Mouse (Mus musculus): ENCODE data around the gene Smarcd1. TPM values are rescaled to one million over a fixed set of nuclear protein-coding genes. Genes with fewer than 3 reads are reported as not detected.

Gene Smarcd1
- polyA plus RNA-seq, 1 experiment from 2014 or later: 7.1 TPM

- WGBS (ENCODE audit: insufficient replicate concordance): 62% methylated on average over 7 of the region's 7 CpGs
- no peak for ATAC-seq (ENCODE audit: low read depth)
- Histone ChIP-seq H3K4me2 (no peak overlapping the region), H3K4me3 (replicated peaks) (no peak overlapping the region), H3K27ac (peak overlapping the region; percentile 31; the same call in 1 of the 2 replicates), H3K27me3 (no peaks in the 10 kb centered on the region), H3K9ac (no peak overlapping the region), H3K4me1 (replicated peaks) (peaks cover 43% of the 10 kb centered on the region), H3K9me3 (replicated peaks) (no peaks in the 10 kb centered on the region), H3K36me3 (peaks cover 44% of the 10 kb centered on the region)
- no peak for DNase-seq
Measured at GRCm38 (mm10) chr15:99704881-99705280, 3.0 kb downstream of the Smarcd1 start.

- H3K27me3 ChIP-seq: no peaks in the 10 kb centered on the region
- H3K4me1 ChIP-seq (replicated peaks): peaks cover 42% of the 10 kb centered on the region
- peaks cover 49% of the 10 kb centered on the region for H3K36me3 ChIP-seq
- H3K9ac ChIP-seq: no peak within 1 kb of the TSS
- DNase-seq: no peak
- H3K4me3 ChIP-seq (replicated peaks): no peak within 1 kb of the TSS
- no peaks in the 10 kb centered on the region for H3K9me3 ChIP-seq (replicated peaks)
- peak within 1 kb of the TSS; percentile 31; the same call in 1 of the 2 replicates for H3K27ac ChIP-seq
- WGBS (ENCODE audit: insufficient replicate concordance): 59% methylated on average over 11 of the region's 11 CpGs
- 0 out of 2 replicates have a peak within 1 kb of the TSS, but pooled peaks have one; percentile 12 for H3K4me2 ChIP-seq
- ATAC-seq (ENCODE audit: low read depth): no peak
Measured at GRCm38 (mm10) chr15:99705440-99706048, 3.6 kb downstream of the Smarcd1 start, which contains the start of gene Gm17349. Gene Gm17349 (minus strand): TSS chr15:99705490.

GRCm38 (mm10) chr15:99708176-99708575, 6.2 kb downstream of the Smarcd1 start:
- 91% methylated on average over 13 of the region's 13 CpGs for WGBS (ENCODE audit: insufficient replicate concordance)
- Histone ChIP-seq H3K9ac (no peak overlapping the region), H3K27ac (no peak overlapping the region), H3K27me3 (no peaks in the 10 kb centered on the region), H3K9me3 (replicated peaks) (no peaks in the 10 kb centered on the region), H3K36me3 (peaks cover 76% of the 10 kb centered on the region), H3K4me2 (no peak overlapping the region), H3K4me1 (replicated peaks) (peaks cover 36% of the 10 kb centered on the region), H3K4me3 (replicated peaks) (no peak overlapping the region)
- DNase-seq (no peak), ATAC-seq (ENCODE audit: low read depth) (no peak)

- Histone ChIP-seq H3K27me3 (no peaks in the 10 kb centered on the region), H3K36me3 (peaks cover 78% of the 10 kb centered on the region), H3K4me1 (replicated peaks) (peaks cover 26% of the 10 kb centered on the region), H3K4me2 (no peak overlapping the region), H3K27ac (no peak overlapping the region), H3K9me3 (replicated peaks) (no peaks in the 10 kb centered on the region), H3K4me3 (replicated peaks) (no peak overlapping the region), H3K9ac (no peak overlapping the region)
- DNase-seq (no peak), ATAC-seq (ENCODE audit: low read depth) (no peak)
- WGBS (ENCODE audit: insufficient replicate concordance): 76% methylated on average over 10 of the region's 10 CpGs
Measured at GRCm38 (mm10) chr15:99710221-99711190, 8.6 kb downstream of the Smarcd1 start.

GRCm38 (mm10) chr15:99711491-99711890, 9.6 kb downstream of the Smarcd1 start:
- DNase-seq (no peak), ATAC-seq (ENCODE audit: low read depth) (no peak)
- Histone ChIP-seq H3K27me3 (no peaks in the 10 kb centered on the region), H3K4me1 (replicated peaks) (peaks cover 36% of the 10 kb centered on the region), H3K9ac (no peak overlapping the region), H3K36me3 (peaks cover 74% of the 10 kb centered on the region), H3K4me3 (replicated peaks) (no peak overlapping the region), H3K4me2 (no peak overlapping the region), H3K27ac (no peak overlapping the region), H3K9me3 (replicated peaks) (no peaks in the 10 kb centered on the region)
- WGBS (ENCODE audit: insufficient replicate concordance): 57% methylated on average over 3 of the region's 3 CpGs

- peaks cover 43% of the 10 kb centered on the region for H3K4me1 ChIP-seq (replicated peaks)
- H3K4me3 ChIP-seq (replicated peaks): no peak overlapping the region
- H3K36me3 ChIP-seq: peaks cover 61% of the 10 kb centered on the region
- H3K27ac ChIP-seq: 0 out of 2 replicates have a peak overlapping the region, but pooled peaks have one; percentile 1
- no peaks in the 10 kb centered on the region for H3K9me3 ChIP-seq (replicated peaks)
- no peak for ATAC-seq (ENCODE audit: low read depth)
- H3K4me2 ChIP-seq: no peak overlapping the region
- WGBS (ENCODE audit: insufficient replicate concordance): 74% methylated on average over 13 of the region's 13 CpGs
- no peak overlapping the region for H3K9ac ChIP-seq
- DNase-seq: no peak
- no peaks in the 10 kb centered on the region for H3K27me3 ChIP-seq
Measured at GRCm38 (mm10) chr15:99712666-99713559, 11.0 kb downstream of the Smarcd1 start.

- H3K36me3 ChIP-seq: peaks cover 55% of the 10 kb centered on the region
- DNase-seq: no peak
- H3K9ac ChIP-seq: no peak overlapping the region
- no peak overlapping the region for H3K4me2 ChIP-seq
- no peak overlapping the region for H3K27ac ChIP-seq
- no peak for ATAC-seq (ENCODE audit: low read depth)
- no peaks in the 10 kb centered on the region for H3K9me3 ChIP-seq (replicated peaks)
- H3K4me3 ChIP-seq (replicated peaks): no peak overlapping the region
- WGBS (ENCODE audit: insufficient replicate concordance): 91% methylated on average over 3 of the region's 3 CpGs
- peaks cover 43% of the 10 kb centered on the region for H3K4me1 ChIP-seq (replicated peaks)
- H3K27me3 ChIP-seq: no peaks in the 10 kb centered on the region
Measured at GRCm38 (mm10) chr15:99713569-99713968, 11.6 kb downstream of the Smarcd1 start.

- no peak overlapping the region for H3K4me2 ChIP-seq
- peaks cover 46% of the 10 kb centered on the region for H3K4me1 ChIP-seq (replicated peaks)
- ATAC-seq (ENCODE audit: low read depth): no peak
- no peaks in the 10 kb centered on the region for H3K27me3 ChIP-seq
- H3K27ac ChIP-seq: no peak overlapping the region
- 61% methylated on average over 4 of the region's 4 CpGs for WGBS (ENCODE audit: insufficient replicate concordance)
- H3K9ac ChIP-seq: no peak overlapping the region
- DNase-seq: no peak
- no peaks in the 10 kb centered on the region for H3K9me3 ChIP-seq (replicated peaks)
- no peak overlapping the region for H3K4me3 ChIP-seq (replicated peaks)
- peaks cover 48% of the 10 kb centered on the region for H3K36me3 ChIP-seq
Measured at GRCm38 (mm10) chr15:99714206-99714605, 12.3 kb downstream of the Smarcd1 start.

GRCm38 (mm10) chr15:99714858-99715257, 12.9 kb downstream of the Smarcd1 start:
- Histone ChIP-seq H3K9ac (no peak overlapping the region), H3K4me3 (replicated peaks) (no peak overlapping the region), H3K4me1 (replicated peaks) (peaks cover 46% of the 10 kb centered on the region), H3K4me2 (no peak overlapping the region), H3K36me3 (peaks cover 42% of the 10 kb centered on the region), H3K27ac (no peak overlapping the region), H3K9me3 (replicated peaks) (no peaks in the 10 kb centered on the region), H3K27me3 (no peaks in the 10 kb centered on the region)
- 0 out of 2 replicates have a peak, but pooled peaks have one; percentile 19 for ATAC-seq (ENCODE audit: low read depth)
- 39% methylated on average over 7 of the region's 7 CpGs for WGBS (ENCODE audit: insufficient replicate concordance)
- DNase-seq: peak; percentile 45

GRCm38 (mm10) chr15:99715361-99715865, 13.5 kb downstream of the Smarcd1 start:
- H3K4me2 ChIP-seq: no peak overlapping the region
- ATAC-seq (ENCODE audit: low read depth) (0 out of 2 replicates have a peak, but pooled peaks have one; percentile 22), DNase-seq (no peak)
- no peaks in the 10 kb centered on the region for H3K9me3 ChIP-seq (replicated peaks)
- H3K36me3 ChIP-seq: peaks cover 40% of the 10 kb centered on the region
- H3K4me3 ChIP-seq (replicated peaks): no peak overlapping the region
- H3K4me1 ChIP-seq (replicated peaks): peaks cover 42% of the 10 kb centered on the region
- no peaks in the 10 kb centered on the region for H3K27me3 ChIP-seq
- WGBS (ENCODE audit: insufficient replicate concordance): 57% methylated on average over 13 of the region's 13 CpGs
- peak overlapping the region; percentile 65; the same call in 1 of the 2 replicates for H3K27ac ChIP-seq
- H3K9ac ChIP-seq: no peak overlapping the region

Measured in liver, embryonic 13.5 days (tissue).